Comparison of ENCODE assay signal across 12 mouse cellular contexts in genomic region chr5:137210689-137211088, GRCm38 (mm10). TPM values are rescaled to one million over a fixed set of nuclear protein-coding genes. Genes with fewer than 3 reads are reported as not detected.
"Had no signal": no experiment of that assay in that cellular context is flagged by ENCODE, and none has a peak within 500 bp of the region (broad histone marks: within the 10 kb centered on the region; RNA-seq: fewer than 3 reads in every experiment).

No protein-coding gene starts in this region.

- H3K4me2 ChIP-seq: limb, embryonic 13.5 days; liver, embryonic 11.5 days; liver, embryonic 15.5 days; midbrain, embryonic 13.5 days; stomach, embryonic 15.5 days had no signal

- DNase-seq: layer of hippocampus, adult 9-11 months; layer of hippocampus, postnatal 36 days; lung, adult 2 months; lung, postnatal 36 days; right cerebral cortex, postnatal 14 days had no signal

- ATAC-seq: lung, postnatal 0 days; midbrain, embryonic 13.5 days had no signal

- H3K4me1 ChIP-seq: limb, embryonic 13.5 days; midbrain, embryonic 13.5 days had no signal

- H3K36me3 ChIP-seq: limb, embryonic 13.5 days; liver, embryonic 15.5 days; midbrain, embryonic 13.5 days; stomach, embryonic 15.5 days had no signal

- H3K4me3 ChIP-seq: limb, embryonic 13.5 days; liver, embryonic 15.5 days; midbrain, embryonic 13.5 days; stomach, embryonic 15.5 days had no signal

- H3K27ac ChIP-seq: limb, embryonic 13.5 days; liver, embryonic 15.5 days; midbrain, embryonic 13.5 days; stomach, embryonic 15.5 days had no signal

- H3K9ac ChIP-seq: limb, embryonic 13.5 days; liver, embryonic 15.5 days; midbrain, embryonic 13.5 days; stomach, embryonic 15.5 days had no signal

- H3K9me3 ChIP-seq: limb, embryonic 13.5 days; liver, embryonic 15.5 days; midbrain, embryonic 13.5 days; stomach, embryonic 15.5 days had no signal

- H3K27me3 ChIP-seq: stomach, embryonic 15.5 days had no signal

RNA-seq across cellular contexts. Expression of gene Muc3a, which starts 1.5 kb away (rescaled TPM):
- total RNA-seq: midbrain, postnatal 0 days had no signal
- polyA plus RNA-seq: limb, embryonic 13.5 days; liver, embryonic 11.5 days; lung, postnatal 0 days; midbrain, embryonic 13.5 days had no signal
